ENCODE assay signal across 8 mouse cellular contexts in genomic region chr4:43630030-43630581, GRCm38 (mm10). TPM values are rescaled to one million over a fixed set of nuclear protein-coding genes. Genes with fewer than 3 reads are reported as not detected.
DNase-seq lines count a peak whose midpoint lies in the region; ATAC-seq and TF ChIP-seq lines count a peak whose summit lies in the region.

No protein-coding gene starts in this region.

- peaks cover 74% of the 10 kb centered on the region for H3K27me3 ChIP-seq in CH12.LX (replicated peaks)
- H3K27me3 ChIP-seq in forebrain, embryonic 13.5 days = peaks cover 4% of the 10 kb centered on the region; the same call in 1 of the 2 replicates
- H3K27me3 ChIP-seq in heart, postnatal 0 days (ENCODE audit: control insufficient read depth, insufficient read depth, low read length) = no peaks in the 10 kb centered on the region
- peaks cover 26% of the 10 kb centered on the region for H3K27me3 ChIP-seq in liver, embryonic 14.5 days (ENCODE audit: control insufficient read depth, insufficient read depth, low read length)
- H3K27me3 ChIP-seq in neural tube, embryonic 12.5 days (replicated peaks) = no peaks in the 10 kb centered on the region

- TF ChIP-seq EP300 in CH12.LX (IDR thresholded peaks at IDR 0.05; ENCODE audit: low read length) = no peak
- no peak for TF ChIP-seq EP300 in heart, postnatal 0 days (IDR thresholded peaks at IDR 0.05; ENCODE audit: low read depth)
- TF ChIP-seq EP300 in liver, embryonic 14.5 days (IDR thresholded peaks at IDR 0.05; ENCODE audit: low read depth) = no peak

- no peaks in the 10 kb centered on the region for H3K79me2 ChIP-seq in CH12.LX (replicated peaks; ENCODE audit: control insufficient read depth, extremely low read depth, insufficient read depth, poor library complexity, severe bottlenecking)

- peaks cover 18% of the 10 kb centered on the region for H3K9me3 ChIP-seq in CH12.LX (replicated peaks; ENCODE audit: low read length)
- peaks cover 17% of the 10 kb centered on the region for H3K9me3 ChIP-seq in forebrain, embryonic 13.5 days (replicated peaks)
- peaks cover 6% of the 10 kb centered on the region for H3K9me3 ChIP-seq in heart, postnatal 0 days (replicated peaks; ENCODE audit: control insufficient read depth, low read length)
- peaks cover 5% of the 10 kb centered on the region for H3K9me3 ChIP-seq in liver, embryonic 14.5 days (ENCODE audit: control insufficient read depth, low read length)
- peaks cover 8% of the 10 kb centered on the region; the same call in 1 of the 2 replicates for H3K9me3 ChIP-seq in neural tube, embryonic 12.5 days

- ATAC-seq in forebrain, embryonic 13.5 days = peak; percentile 76
- peak; percentile 65 for ATAC-seq in heart, postnatal 0 days (ENCODE audit: insufficient read depth, low read depth)
- peak; percentile 52 for ATAC-seq in liver, embryonic 14.5 days (ENCODE audit: insufficient read depth)
- peak; percentile 58; the same call in 1 of the 2 replicates for ATAC-seq in neural tube, embryonic 12.5 days (ENCODE audit: low FRiP score, low read depth)

- peak; percentile 71 to 94 for TF ChIP-seq CTCF in CH12.LX (conservative IDR thresholded peaks at IDR 0.05 in 1 of 2, IDR thresholded peaks at IDR 0.05 in 1 of 2; ENCODE audit: low read depth in 2 of 2, low read length in 2 of 2)
- peak; percentile 86 for TF ChIP-seq CTCF in heart, postnatal 0 days (IDR thresholded peaks at IDR 0.05; ENCODE audit: low read depth)
- TF ChIP-seq CTCF in liver, embryonic 14.5 days (IDR thresholded peaks at IDR 0.05; ENCODE audit: low read depth) = peak; percentile 87

- no peak for TF ChIP-seq POLR2A in CH12.LX (IDR thresholded peaks at IDR 0.05; ENCODE audit: low read depth, low read length)

- no peaks in the 10 kb centered on the region for H3K36me3 ChIP-seq in CH12.LX (replicated peaks in 1 of 2; ENCODE audit: control insufficient read depth in 1 of 2, insufficient read depth in 1 of 2, low read length in 1 of 2)
- H3K36me3 ChIP-seq in forebrain, embryonic 13.5 days (ENCODE audit: poor library complexity, severe bottlenecking) = no peaks in the 10 kb centered on the region
- no peaks in the 10 kb centered on the region for H3K36me3 ChIP-seq in heart, postnatal 0 days (replicated peaks; ENCODE audit: control insufficient read depth, insufficient read depth, low read length)
- H3K36me3 ChIP-seq in liver, embryonic 14.5 days (replicated peaks; ENCODE audit: control insufficient read depth, insufficient read depth, low read depth) = no peaks in the 10 kb centered on the region
- no peaks in the 10 kb centered on the region for H3K36me3 ChIP-seq in neural tube, embryonic 12.5 days

- in situ Hi-C loops in CH12.LX (cut with MboI; ENCODE audit: low pct_ligation_motif_present, low pct_unique_long_range_greater_than_20kb, low sequenced_read_pairs) = no loop called here

- H3K4me2 ChIP-seq in CH12.LX (ENCODE audit: insufficient read depth, low read depth, poor library complexity, severe bottlenecking) = peak overlapping the region; percentile 74
- H3K4me2 ChIP-seq in forebrain, embryonic 13.5 days = peak overlapping the region; percentile 87
- H3K4me2 ChIP-seq in heart, postnatal 0 days (ENCODE audit: low read depth, low read length) = peak overlapping the region; percentile 34; the same call in 1 of the 2 replicates
- peak overlapping the region; percentile 16 for H3K4me2 ChIP-seq in liver, embryonic 14.5 days (ENCODE audit: low read depth)
- peak overlapping the region; percentile 92 for H3K4me2 ChIP-seq in neural tube, embryonic 12.5 days (replicated peaks)

- dilution Hi-C loops in CH12.LX (cut with MboI; ENCODE audit: extremely low pct_ligation_motif_present, extremely low pct_unique_long_range_greater_than_20kb, low sequenced_read_pairs) = no loop called here

- WGBS in forebrain, embryonic 13.5 days = 2% methylated on average over 5 of the region's 5 CpGs
- 6% methylated on average over 5 of the region's 5 CpGs for WGBS in heart, postnatal 0 days
- WGBS in liver, embryonic 14.5 days (ENCODE audit: insufficient replicate concordance) = 10% methylated on average over 5 of the region's 5 CpGs
- WGBS in neural tube, embryonic 12.5 days = 5% methylated on average over 5 of the region's 5 CpGs

- TF ChIP-seq RAD21 in CH12.LX (IDR thresholded peaks at IDR 0.05; ENCODE audit: low read depth, low read length) = peak; percentile 94

- no peak overlapping the region for H3K27ac ChIP-seq in CH12.LX (ENCODE audit: insufficient read depth, low read depth)
- H3K27ac ChIP-seq in forebrain, embryonic 13.5 days = peak overlapping the region; percentile 76
- H3K27ac ChIP-seq in heart, postnatal 0 days (ENCODE audit: low read depth) = no peak overlapping the region; the same call in 1 of the 2 replicates
- no peak overlapping the region for H3K27ac ChIP-seq in liver, embryonic 14.5 days
- H3K27ac ChIP-seq in neural tube, embryonic 12.5 days = no peak overlapping the region; the same call in 1 of the 2 replicates

- no peak overlapping the region for H3K4me3 ChIP-seq in CH12.LX (replicated peaks in 1 of 3; ENCODE audit: low read depth in 2 of 3, low read length in 2 of 3, poor library complexity in 1 of 3)
- no peak overlapping the region for H3K4me3 ChIP-seq in forebrain, embryonic 13.5 days
- no peak overlapping the region for H3K4me3 ChIP-seq in heart, postnatal 0 days (ENCODE audit: low read depth, low read length)
- no peak overlapping the region for H3K4me3 ChIP-seq in liver, embryonic 14.5 days (ENCODE audit: insufficient read depth in 1 of 2, low read depth in 2 of 2, low read length in 2 of 2)
- no peak overlapping the region for H3K4me3 ChIP-seq in neural tube, embryonic 12.5 days

- peak overlapping the region; percentile 34; the same call in 1 of the 2 replicates for H3K9ac ChIP-seq in CH12.LX (ENCODE audit: insufficient read depth, low read depth)
- no peak overlapping the region for H3K9ac ChIP-seq in forebrain, embryonic 13.5 days
- no peak overlapping the region for H3K9ac ChIP-seq in heart, postnatal 0 days (replicated peaks; ENCODE audit: low read depth, low read length)
- no peak overlapping the region for H3K9ac ChIP-seq in liver, embryonic 14.5 days (replicated peaks)
- no peak overlapping the region for H3K9ac ChIP-seq in neural tube, embryonic 12.5 days

- H3K4me1 ChIP-seq in CH12.LX (ENCODE audit: control insufficient read depth in 1 of 2, insufficient read depth in 2 of 2) = no peaks in the 10 kb centered on the region
- peaks cover 35% of the 10 kb centered on the region for H3K4me1 ChIP-seq in forebrain, embryonic 13.5 days
- H3K4me1 ChIP-seq in heart, postnatal 0 days (ENCODE audit: control insufficient read depth, insufficient read depth) = peaks cover 11% of the 10 kb centered on the region; the same call in 1 of the 2 replicates
- peaks cover 0 to 9% of the 10 kb centered on the region in 2 experiments; a peak in 2 of 4 replicates for H3K4me1 ChIP-seq in liver, embryonic 14.5 days (replicated peaks; ENCODE audit: control insufficient read depth in 2 of 2, insufficient read depth in 2 of 2, low read length in 1 of 2)
- peaks cover 30% of the 10 kb centered on the region for H3K4me1 ChIP-seq in neural tube, embryonic 12.5 days

- peak; percentile 75 for DNase-seq in CH12.LX (ENCODE audit: extremely low read depth)
- peak; percentile 75 for DNase-seq in c-Kit-positive CD71-positive TER-119-negative erythroid progenitor cells, embryonic 14.5 days (ENCODE audit: low read depth)
- DNase-seq in heart, postnatal 0 days (ENCODE audit: low spot score) = peak; percentile 94
- DNase-seq in kidney, postnatal 36 days = peak; percentile 89 to 90
- peak; percentile 62 to 68 (median 65) for DNase-seq in liver, embryonic 14.5 days (ENCODE audit: low read depth in 3 of 3, low spot score in 3 of 3)
- peak; percentile 90 for DNase-seq in telencephalon, adult 2 months (ENCODE audit: low read depth, low spot score)

RNA-seq across cellular contexts. Expression of gene Npr2, which starts 1.6 kb away (rescaled TPM):
- total RNA-seq in CH12.LX (2012; rRNA removed) (0.04 and 0.38 TPM in 2 replicates), CH12.LX (2014; rRNA removed) (not detected in 2 replicates)
- polyA plus RNA-seq in CH12.LX (2012; ENCODE audit: insufficient read length, low read depth) = 0.23 and 0.49 TPM in 2 replicates
- polyA plus RNA-seq in forebrain, embryonic 13.5 days (2015; fragmentation: Nextera tagmentation; extraction: Ambion mirVana) = 9.1 and 10.7 TPM in 2 replicates
- 17.7 and 23.1 TPM in 2 replicates for total RNA-seq in heart, postnatal 0 days (2014; rRNA removed; ENCODE audit: low replicate concordance)
- polyA plus RNA-seq in heart, postnatal 0 days (2015; fragmentation: Nextera tagmentation; extraction: Ambion mirVana) = 6.6 and 6.9 TPM in 2 replicates
- polyA plus RNA-seq in liver, embryonic 14.5 days (2012; rRNA removed) = 1.7 and 1.8 TPM in 2 replicates
- 0.72 and 0.80 TPM in 2 replicates for polyA plus RNA-seq in liver, embryonic 14.5 days (2014; fragmentation: Nextera tagmentation; extraction: Ambion mirVana)
- polyA plus RNA-seq in neural tube, embryonic 12.5 days (2016; fragmentation: Nextera tagmentation; extraction: Ambion mirVana) = 45.4 and 60.1 TPM in 2 replicates

RNA-seq across cellular contexts. Expression of gene Spag8, which starts 23.3 kb away (rescaled TPM):
- 0.08 TPM in 1 of 2 replicates, not detected in the other for total RNA-seq in CH12.LX (2012; rRNA removed)
- not detected in 2 replicates for total RNA-seq in CH12.LX (2014; rRNA removed)
- polyA plus RNA-seq in CH12.LX (2012; ENCODE audit: insufficient read length, low read depth) = not detected in 2 replicates
- 3.9 and 6.8 TPM in 2 replicates for polyA plus RNA-seq in forebrain, embryonic 13.5 days (2015; fragmentation: Nextera tagmentation; extraction: Ambion mirVana)
- total RNA-seq in heart, postnatal 0 days (2014; rRNA removed; ENCODE audit: low replicate concordance) = not detected in 2 replicates
- 0.44 and 0.62 TPM in 2 replicates for polyA plus RNA-seq in heart, postnatal 0 days (2015; fragmentation: Nextera tagmentation; extraction: Ambion mirVana)
- 0.16 and 0.31 TPM in 2 replicates for polyA plus RNA-seq in liver, embryonic 14.5 days (2012; rRNA removed)
- 0.24 TPM in 1 of 2 replicates, not detected in the other for polyA plus RNA-seq in liver, embryonic 14.5 days (2014; fragmentation: Nextera tagmentation; extraction: Ambion mirVana)
- 2.7 and 3.0 TPM in 2 replicates for polyA plus RNA-seq in neural tube, embryonic 12.5 days (2016; fragmentation: Nextera tagmentation; extraction: Ambion mirVana)

RNA-seq across cellular contexts. Expression of gene Hint2, which starts 26.2 kb away (rescaled TPM):
- total RNA-seq in CH12.LX (2012; rRNA removed) (21.2 and 27.9 TPM in 2 replicates), CH12.LX (2014; rRNA removed) (17.0 and 17.8 TPM in 2 replicates)
- 6.4 and 8.1 TPM in 2 replicates for polyA plus RNA-seq in CH12.LX (2012; ENCODE audit: insufficient read length, low read depth)
- polyA plus RNA-seq in forebrain, embryonic 13.5 days (2015; fragmentation: Nextera tagmentation; extraction: Ambion mirVana) = 75.6 and 79.2 TPM in 2 replicates
- total RNA-seq in heart, postnatal 0 days (2014; rRNA removed; ENCODE audit: low replicate concordance) = 358 and 378 TPM in 2 replicates
- polyA plus RNA-seq in heart, postnatal 0 days (2015; fragmentation: Nextera tagmentation; extraction: Ambion mirVana) = 322 and 361 TPM in 2 replicates
- 29.1 and 29.2 TPM in 2 replicates for polyA plus RNA-seq in liver, embryonic 14.5 days (2012; rRNA removed)
- polyA plus RNA-seq in liver, embryonic 14.5 days (2014; fragmentation: Nextera tagmentation; extraction: Ambion mirVana) = 76.8 and 77.6 TPM in 2 replicates
- 71.0 and 74.6 TPM in 2 replicates for polyA plus RNA-seq in neural tube, embryonic 12.5 days (2016; fragmentation: Nextera tagmentation; extraction: Ambion mirVana)

RNA-seq across cellular contexts. Expression of gene Tmem8b, which starts 38.7 kb away (rescaled TPM):
- total RNA-seq in CH12.LX (2012; rRNA removed) = 0.17 and 0.47 TPM in 2 replicates
- not detected in 2 replicates for total RNA-seq in CH12.LX (2014; rRNA removed)
- 0.16 and 0.26 TPM in 2 replicates for polyA plus RNA-seq in CH12.LX (2012; ENCODE audit: insufficient read length, low read depth)
- polyA plus RNA-seq in forebrain, embryonic 13.5 days (2015; fragmentation: Nextera tagmentation; extraction: Ambion mirVana) = 12.1 and 13.8 TPM in 2 replicates
- total RNA-seq in heart, postnatal 0 days (2014; rRNA removed; ENCODE audit: low replicate concordance) = 9.6 and 24.9 TPM in 2 replicates
- polyA plus RNA-seq in heart, postnatal 0 days (2015; fragmentation: Nextera tagmentation; extraction: Ambion mirVana) = 4.5 and 4.9 TPM in 2 replicates
- 0.22 and 0.37 TPM in 2 replicates for polyA plus RNA-seq in liver, embryonic 14.5 days (2012; rRNA removed)
- polyA plus RNA-seq in liver, embryonic 14.5 days (2014; fragmentation: Nextera tagmentation; extraction: Ambion mirVana) = 0.05 and 0.11 TPM in 2 replicates
- polyA plus RNA-seq in neural tube, embryonic 12.5 days (2016; fragmentation: Nextera tagmentation; extraction: Ambion mirVana) = 11.8 and 14.2 TPM in 2 replicates

RNA-seq across cellular contexts. Expression of gene Fam221b, which starts 38.8 kb away (rescaled TPM):
- total RNA-seq in CH12.LX (2012; rRNA removed) (5.1 and 6.3 TPM in 2 replicates), CH12.LX (2014; rRNA removed) (not detected in 2 replicates)
- polyA plus RNA-seq in CH12.LX (2012; ENCODE audit: insufficient read length, low read depth) = 0.07 and 0.12 TPM in 2 replicates
- polyA plus RNA-seq in forebrain, embryonic 13.5 days (2015; fragmentation: Nextera tagmentation; extraction: Ambion mirVana) = 2.1 and 2.9 TPM in 2 replicates
- total RNA-seq in heart, postnatal 0 days (2014; rRNA removed; ENCODE audit: low replicate concordance) = not detected in 2 replicates
- polyA plus RNA-seq in heart, postnatal 0 days (2015; fragmentation: Nextera tagmentation; extraction: Ambion mirVana) = 3.6 and 4.0 TPM in 2 replicates
- polyA plus RNA-seq in liver, embryonic 14.5 days (2012; rRNA removed) = 0.01 and 0.02 TPM in 2 replicates
- 1.7 TPM in 2 replicates for polyA plus RNA-seq in liver, embryonic 14.5 days (2014; fragmentation: Nextera tagmentation; extraction: Ambion mirVana)
- 3.2 and 3.3 TPM in 2 replicates for polyA plus RNA-seq in neural tube, embryonic 12.5 days (2016; fragmentation: Nextera tagmentation; extraction: Ambion mirVana)

Comparison
In these comparisons a context has a peak if more than half of its experiments do, and no peak if none do; other contexts are left out.
1. H3K4me2 ChIP-seq: peak in every context shown above with its lines; median percentile 92 in neural tube, embryonic 12.5 days; 87 in forebrain, embryonic 13.5 days; 74 in CH12.LX; 34 in heart, postnatal 0 days; 16 in liver, embryonic 14.5 days.